Mouse (Mus musculus) forelimb bud, embryonic 11.5 days (tissue): ENCODE results near the gene Clip2.
A peak's percentile ranks its signal among the peaks of the same experiment; 100 is the strongest.

Experiments
- DNase-seq: peaks from one replicate; pipeline ENCODE4 v3.0.0-alpha.2; 2012; ENCODE audit warnings: low read depth, low spot score

Gene Clip2

DNA sequence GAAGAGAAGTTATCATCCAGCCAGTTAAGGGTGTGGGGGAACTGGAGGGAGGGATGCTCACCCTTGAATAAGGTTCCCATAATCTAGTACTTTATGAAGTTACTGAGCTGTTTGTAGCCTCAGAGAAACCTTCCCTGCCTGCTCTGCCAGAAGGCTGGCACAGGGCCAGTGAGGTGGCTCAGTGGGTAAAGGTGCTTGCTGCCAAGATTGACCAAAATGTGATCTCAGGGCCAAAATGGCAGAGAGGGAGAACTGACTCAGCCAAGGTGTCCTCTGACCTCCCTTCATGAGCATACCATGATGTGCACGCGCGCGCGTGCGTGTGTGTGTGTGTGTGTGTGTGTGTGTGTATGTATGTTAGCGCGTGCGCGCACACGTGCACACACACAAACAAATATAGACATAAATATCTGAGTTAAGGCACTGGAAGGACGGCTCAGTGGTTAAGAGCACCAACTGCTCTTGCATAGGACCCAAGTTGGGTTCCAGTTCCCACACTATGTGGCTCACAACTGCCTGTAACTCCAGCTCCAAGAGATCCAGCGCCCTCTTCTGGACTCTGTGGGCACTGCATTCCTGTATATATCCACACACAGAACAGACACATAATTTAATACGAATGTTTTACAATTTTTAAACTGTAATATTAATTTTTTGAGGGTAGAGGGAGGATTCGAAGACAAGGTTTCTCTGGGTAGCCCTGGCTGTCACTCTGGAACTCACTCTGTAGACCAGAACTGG is 26.1 kb downstream of the Clip2 start:
- no peak for DNase-seq

DNA sequence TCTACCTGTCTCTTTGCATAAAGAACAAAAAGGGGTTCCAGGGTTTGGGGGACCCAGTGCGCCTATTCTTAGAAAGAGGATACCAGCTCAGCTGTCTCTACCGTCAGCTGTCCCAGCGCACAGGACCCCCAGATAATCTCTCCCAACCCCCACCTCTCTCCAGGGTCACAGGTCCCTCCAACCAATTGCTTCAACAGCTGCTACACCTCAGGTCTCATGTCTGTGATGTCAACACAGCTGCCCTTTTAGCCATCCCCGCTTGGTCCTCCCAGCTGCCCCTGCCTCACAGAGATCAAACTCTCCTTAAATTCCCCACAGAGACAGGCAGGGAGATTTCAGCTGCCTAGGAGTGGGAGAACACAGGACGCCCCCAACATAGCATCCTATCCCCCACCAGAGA is 28.5 kb downstream of the Clip2 start:
- no peak for DNase-seq

DNA sequence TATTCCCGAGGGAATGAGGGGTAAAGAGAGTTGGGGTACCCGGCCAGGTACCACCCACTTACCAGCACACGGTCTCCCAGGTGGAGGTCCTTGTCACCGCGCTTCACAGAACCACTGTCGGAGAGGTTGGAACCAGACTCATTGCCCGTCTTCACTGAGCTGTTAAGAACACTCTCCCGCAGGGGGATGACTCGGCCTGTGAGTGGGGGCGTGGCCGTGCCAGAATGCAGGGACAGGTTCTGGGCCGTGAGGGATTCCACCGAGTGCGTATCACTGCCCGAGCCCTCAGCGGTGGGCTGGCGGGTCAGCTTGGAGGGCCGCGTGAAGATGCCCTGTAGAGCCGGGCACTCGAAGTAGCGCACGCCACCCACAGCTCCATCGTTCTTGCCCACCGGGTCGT is 29.7 kb downstream of the Clip2 start:
- no peak for DNase-seq

DNA sequence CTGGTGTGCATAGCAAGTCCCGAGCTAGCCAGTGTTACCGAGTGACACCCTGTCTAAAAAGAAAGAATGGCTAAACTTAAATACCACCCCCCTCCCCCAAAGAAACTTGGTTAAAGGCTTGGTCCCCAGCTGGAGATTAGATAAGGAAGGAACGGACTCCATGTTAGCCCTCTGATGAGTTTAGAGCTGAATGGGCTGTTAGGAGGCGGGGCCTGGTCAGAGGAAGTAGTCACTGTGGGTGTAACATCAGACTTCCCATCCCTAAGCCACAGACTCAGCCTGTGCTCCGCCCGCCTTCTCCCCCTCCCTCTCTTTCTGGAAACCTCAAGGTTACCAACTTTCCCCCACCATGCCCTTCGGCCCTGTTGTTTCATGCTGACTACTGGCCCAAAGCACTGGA is 30.4 kb downstream of the Clip2 start:
- DNase-seq: no peak

DNA sequence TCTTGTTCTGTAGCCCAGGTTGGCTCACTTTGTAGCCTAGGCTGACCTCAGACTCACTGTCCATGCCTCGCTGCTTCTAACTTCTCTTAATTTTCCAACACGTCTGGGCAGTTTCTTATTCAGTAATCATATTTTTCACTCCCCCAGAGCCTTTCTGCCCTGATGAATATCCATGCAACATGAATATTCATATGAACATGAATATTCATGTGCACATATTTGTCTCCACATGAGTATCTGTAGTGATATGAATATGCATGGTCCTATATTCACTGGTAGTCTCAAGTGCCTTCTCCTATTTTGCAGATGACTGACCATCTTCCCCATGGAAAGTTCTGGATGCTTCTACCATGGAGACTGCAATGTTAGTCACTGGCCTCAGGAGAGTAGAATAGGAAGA is 31.1 kb downstream of the Clip2 start:
- DNase-seq: no peak

DNA sequence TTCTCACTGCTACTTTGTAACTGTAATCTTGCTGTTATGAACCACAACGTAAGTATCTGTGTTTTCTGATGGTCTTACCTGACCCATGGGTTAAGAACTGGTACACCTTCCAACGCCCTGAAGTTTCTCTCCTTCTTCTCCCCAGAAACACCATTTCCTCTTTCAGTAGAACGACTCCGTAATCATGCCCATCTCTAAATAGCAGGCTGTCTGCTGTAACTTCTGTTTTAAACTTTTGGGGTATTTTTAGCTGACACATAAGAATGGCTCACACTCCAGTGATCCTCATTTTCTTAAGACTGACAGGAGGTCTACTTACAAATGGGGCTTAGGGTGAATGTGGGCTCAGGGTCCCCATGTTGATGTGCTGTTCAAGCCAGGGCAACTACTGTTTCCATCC is 32.1 kb downstream of the Clip2 start:
- no peak for DNase-seq

DNA sequence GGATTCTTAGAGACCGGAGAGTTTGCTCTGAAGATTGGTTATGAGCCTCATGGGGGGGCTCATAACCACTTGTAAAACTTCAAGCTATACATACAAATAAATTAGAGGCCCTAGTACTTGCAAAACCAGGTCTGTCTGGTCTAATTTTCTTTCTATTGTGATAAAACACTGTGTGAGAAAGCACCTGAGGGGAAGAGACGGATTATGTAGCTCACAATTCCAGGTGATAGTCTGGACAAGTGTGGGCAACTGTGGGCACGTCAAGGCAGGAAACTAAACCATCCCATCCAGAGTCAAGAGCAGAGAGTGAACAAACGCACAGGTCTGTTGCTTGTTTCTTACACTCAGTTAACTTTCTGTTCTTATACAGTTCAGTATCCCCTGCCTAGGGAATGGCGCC is 32.8 kb downstream of the Clip2 start:
- no peak for DNase-seq

DNA sequence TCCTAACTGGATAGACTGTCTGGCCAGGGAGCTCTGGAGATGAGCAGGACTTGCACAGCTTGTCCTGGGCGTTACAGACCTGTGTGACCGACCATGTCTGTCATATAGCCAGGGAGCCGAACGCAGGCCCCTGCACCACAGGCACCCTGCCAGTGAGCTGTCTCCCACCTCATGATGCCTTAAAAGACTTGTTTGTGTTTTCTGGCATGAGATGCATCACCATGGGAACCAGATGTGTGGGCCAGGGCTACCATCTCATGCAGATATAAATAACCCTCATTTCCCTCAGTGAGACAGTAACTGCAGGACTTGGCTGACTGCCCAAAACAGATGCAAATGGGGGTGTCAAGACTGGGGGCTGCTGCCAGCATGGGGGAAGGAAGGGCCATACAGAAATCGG is 40.1 kb downstream of the Clip2 start:
- no peak for DNase-seq

DNA sequence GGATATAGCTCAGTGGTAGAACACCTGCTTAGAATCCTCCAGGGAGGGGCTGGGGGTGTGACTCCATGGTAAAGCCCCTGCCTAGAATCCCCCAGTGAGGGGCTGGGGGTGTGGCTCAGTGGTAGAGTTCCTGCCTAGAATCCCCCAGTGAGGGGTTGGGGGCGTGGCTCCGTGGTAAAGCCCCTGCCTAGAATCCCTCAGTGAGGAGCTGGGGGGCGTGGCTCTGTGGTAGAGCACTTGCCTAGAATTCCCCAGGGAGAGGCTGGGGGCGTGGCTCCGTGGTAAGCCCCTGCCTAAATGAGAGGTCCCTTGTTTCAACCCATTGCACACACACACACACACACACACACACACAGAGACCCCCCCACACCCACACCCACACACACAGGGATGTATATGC is 42.0 kb downstream of the Clip2 start:
- DNase-seq: no peak

DNA sequence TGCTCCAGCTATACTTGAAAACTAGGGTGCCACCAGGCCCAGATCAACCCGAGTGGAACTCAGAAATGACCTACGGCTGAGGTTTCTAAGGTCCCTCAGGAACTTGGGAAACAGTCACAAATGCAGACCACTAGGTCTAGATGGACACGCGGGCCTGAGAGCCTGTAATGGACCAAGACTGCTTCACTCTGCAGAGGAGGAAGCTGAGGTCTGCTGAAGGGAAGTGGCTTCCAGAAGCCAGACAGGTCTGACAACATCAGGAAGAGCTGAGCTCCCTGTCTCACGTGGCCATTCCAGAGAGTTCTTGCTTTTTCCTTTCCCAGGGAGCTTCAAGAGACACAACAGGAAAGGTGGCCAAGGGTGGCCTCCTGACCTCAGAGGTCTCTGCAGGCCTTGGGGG is 43.3 kb downstream of the Clip2 start:
- DNase-seq: no peak

DNA sequence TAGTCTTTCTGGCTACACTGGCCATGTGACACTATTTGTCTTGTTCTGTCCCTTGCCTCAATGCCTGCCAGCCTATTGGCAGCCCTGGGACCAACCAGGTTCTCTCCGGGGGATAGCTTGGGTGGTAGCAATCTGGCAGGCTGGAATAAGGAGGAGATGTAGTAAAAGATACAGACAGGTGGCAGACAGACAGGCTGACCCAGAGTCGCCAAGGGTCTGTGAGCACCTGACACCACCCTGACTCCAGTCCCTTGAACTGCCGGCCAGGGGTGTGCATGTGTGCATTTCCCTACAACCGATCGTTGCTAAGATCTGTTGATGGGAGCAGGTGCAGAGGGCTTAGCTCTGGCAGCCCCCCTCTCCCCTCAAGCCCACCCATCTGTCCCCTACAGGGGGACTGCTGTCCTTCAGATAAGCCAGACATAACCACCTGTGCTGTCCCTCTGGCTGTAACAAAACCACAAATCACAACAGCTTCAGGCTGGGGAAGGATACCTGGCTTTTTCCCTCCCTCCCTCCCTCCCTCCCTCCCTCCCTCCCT is 44.3 kb downstream of the Clip2 start:
- DNase-seq: no peak

DNA sequence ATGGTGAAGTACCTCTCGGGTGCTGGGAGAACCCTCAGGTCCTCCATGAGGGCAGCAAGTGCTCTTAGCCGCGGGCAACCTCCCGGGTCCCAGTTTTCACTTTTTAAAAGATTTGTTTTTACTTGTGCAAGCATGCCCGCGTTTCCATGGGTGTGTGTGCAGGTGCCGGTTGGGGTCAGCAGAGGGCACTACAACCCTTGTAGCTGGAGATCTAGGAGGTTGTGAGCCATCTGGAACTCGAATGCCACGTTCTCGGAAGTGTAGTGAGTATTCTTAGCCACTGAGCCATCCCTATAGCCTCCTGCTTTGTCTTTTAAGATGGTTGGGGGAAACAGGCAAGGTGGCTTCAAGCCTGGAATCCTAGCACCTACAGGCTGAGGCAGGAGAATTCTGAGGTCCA is 44.9 kb downstream of the Clip2 start:
- DNase-seq: peak; percentile 74

DNA sequence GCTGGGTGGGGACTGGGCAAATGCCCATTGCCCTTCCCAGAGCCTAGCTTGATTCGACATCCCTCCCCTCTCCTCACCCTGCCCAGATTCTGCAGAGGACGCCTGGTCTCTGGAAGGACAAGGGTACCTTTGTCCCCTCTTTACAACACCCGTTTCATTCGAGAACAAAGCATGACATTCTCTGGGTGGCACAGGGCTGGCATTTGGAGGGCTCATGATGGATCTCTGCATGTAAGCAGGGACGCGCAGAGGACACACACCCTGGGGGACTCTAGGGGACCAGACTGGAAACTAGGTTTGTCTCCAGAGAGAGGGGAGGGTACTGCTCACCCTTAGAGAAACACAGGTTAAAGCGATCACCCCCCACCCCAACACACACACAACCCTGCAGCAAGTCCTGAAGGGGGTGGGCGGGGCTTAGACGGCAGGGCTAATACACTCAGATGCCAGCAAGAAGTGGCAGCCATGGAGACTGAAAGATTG is 46.4 kb downstream of the Clip2 start:
- DNase-seq: no peak

DNA sequence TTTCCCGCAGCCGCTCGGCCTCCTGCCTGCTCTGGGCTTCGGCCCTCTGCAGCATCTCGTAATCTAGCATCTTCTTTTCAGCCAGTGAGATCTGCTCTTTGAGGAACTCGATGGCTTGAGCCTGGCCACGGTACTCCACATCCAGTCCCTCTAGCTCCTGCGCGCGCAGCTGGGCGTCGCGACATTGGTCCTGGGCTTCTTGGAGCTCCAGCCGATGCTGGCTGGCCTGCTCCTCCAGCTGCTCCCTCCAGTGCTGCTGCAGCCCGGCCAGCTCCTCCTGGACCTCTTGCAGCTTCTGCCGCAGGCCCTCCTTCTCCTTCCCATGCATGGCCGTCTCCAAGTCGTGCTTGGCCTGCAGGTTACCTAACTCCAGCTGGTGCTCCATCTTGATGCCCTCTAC is 49.6 kb downstream of the Clip2 start:
- no peak for DNase-seq

DNA sequence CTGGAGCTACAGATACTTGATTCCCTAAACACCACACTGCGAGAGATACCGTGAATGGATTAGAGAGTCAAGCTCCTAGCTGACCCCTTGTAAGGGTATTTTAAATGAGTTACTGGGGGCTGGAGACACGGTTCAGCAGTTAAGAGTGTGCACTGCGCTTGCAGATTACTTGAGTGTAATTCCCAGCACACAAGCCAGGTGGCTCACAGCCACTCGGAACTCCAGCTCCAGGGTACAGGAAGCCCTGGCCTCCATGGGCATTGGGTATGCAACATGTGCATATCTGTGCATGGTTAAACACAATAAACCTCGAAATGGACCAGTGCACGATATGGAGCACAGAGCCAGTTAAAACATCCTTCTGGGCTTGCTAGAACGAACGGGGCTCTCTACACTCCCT is 50.8 kb downstream of the Clip2 start:
- DNase-seq: no peak

DNA sequence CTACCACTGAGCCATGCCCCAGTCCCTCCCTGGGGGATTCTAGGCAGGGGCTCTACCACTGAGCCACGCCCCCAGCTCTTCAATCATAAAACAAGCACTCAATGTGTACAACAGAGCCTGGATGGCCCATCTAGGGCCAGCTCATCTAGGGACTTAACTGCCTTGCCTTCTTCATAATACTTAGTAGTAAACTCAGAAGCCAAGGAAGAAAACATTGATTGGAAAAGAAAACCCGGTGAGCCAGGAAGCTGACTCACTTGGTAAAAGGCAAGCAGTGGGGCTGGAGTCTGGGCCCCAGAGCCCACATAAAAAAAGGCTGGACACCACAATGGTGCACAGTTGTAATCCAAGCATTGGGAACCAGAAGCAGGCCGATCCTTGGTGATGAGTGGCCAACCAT is 51.6 kb downstream of the Clip2 start:
- no peak for DNase-seq

DNA sequence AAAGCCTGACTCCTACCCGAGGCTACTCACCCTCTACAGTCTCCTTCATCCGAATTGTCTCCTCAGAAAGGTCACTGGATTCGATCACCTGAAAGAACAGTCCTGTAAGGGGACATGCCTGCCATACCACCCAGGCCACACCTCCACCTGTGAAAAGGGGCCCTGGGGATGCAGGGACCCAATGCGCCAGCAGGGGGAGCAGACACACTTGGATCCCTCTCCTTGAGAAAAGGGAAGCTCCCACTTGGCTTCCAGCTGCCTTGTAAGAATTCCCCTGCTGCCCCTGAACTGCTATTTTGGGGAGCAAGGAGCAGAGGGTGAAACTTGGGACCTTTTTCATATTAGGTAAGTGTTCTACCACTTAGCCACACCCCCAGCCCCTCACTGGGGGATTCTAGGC is 52.2 kb downstream of the Clip2 start:
- DNase-seq: peak; percentile 30

DNA sequence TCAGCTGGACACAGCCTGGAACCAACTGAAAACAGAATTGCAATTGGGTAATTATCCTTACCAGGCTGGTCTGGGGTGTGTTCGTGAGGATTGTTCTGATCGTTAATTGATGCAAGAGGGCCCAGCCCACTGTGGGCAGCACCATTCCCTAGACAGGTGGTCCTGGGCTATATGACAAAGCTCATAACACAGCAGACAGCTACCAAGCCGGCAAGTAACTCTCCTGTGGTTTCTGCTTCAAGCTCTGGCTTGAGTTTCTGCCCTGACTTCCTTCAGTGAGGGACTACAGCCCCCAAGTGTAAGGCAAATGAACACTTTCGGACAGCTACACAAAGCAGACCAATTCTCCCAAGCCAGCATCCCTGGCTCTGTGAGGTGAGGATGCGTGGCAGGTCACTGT is 55.2 kb downstream of the Clip2 start:
- DNase-seq: no peak

DNA sequence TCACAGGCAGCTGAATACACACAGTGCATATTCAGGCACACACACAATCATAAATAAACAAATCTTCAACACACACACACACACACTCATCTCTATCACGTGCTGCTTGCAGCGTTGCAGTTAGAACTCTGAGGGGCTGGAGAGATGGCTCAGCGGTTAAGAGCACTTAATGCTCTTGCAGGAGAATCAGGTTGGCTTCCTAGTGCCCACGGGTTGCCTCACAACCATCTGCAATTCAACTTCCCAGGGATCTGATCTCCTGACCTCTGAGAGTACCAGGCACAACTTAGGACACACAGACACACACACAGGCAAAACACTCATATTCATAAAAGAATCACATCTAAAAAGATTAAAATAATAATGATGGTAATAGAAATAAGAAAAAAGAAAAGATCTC is 56.4 kb downstream of the Clip2 start:
- no peak for DNase-seq

DNA sequence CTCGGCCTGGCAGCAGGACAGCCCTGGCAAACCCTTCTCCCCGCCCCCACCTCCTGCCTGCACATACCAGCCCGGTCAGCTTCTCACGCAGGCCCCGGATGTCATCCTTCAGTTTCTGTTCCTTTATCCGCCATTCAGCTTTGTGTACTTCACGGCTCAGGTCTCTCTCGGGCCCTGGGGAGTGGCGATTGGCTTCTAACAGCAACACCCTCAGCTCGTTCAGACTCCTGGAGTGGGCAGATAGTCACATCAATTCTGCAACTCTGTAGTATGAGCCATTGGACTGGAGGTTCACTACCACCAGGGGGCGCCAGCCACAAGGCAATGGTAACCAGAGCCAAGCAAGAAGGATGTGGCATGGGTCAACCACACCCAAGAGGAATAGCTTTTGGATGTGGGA is 58.1 kb downstream of the Clip2 start:
- peak; percentile 78 for DNase-seq

DNA sequence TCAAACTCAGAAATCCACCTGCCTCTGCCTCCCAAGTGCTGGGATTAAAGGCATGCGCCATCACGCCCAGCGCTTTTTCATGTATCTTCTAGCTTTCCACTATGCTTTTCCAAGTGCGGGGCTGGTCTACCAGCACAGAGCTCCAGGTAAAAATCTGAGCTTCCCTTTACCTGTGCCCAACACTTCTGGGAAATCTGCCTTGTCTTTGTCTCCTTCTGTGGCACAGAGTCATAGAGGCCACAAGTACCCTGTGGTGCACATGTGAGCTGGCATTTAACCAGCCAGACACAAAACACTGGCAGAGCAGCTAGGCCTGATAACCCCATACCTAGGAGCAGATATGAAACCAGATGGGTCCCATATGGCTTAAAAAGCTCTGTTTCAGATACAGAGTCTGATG is 59.3 kb downstream of the Clip2 start:
- DNase-seq: no peak

DNA sequence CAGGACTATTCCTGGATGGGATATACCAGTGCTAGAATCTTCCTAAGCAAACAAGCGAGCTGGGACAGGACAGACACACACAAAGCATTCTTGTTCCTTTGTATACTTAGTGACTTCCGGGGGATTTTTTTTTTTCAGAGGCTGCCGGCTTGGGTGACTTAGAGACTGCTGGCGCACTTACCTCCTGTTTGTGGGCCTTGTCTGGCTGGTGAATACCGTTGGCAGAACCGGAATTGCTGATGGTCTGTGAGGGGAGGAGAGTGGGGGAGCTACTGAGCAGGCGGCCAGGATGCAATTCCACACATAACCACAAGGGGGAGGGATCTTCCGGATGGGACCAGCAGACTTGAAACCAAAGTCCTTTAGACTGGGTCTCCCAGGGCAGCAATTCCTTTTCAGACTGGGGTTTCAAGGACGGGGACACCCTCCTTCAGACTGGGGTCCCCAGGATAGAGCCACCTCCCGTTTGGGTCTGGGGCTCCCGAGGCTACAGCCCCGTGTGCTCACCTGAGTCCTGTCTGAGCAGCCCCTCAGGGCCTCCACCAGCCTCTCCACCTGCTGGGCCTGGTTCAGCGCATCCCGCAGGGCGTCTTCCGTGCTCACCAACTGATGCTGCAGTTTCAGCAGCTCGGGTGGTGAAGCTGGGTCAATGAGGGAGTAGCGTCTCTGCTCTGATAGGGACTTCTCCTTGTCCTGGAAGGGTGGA is 60.4 kb downstream of the Clip2 start:
- DNase-seq: peak; percentile 89

DNA sequence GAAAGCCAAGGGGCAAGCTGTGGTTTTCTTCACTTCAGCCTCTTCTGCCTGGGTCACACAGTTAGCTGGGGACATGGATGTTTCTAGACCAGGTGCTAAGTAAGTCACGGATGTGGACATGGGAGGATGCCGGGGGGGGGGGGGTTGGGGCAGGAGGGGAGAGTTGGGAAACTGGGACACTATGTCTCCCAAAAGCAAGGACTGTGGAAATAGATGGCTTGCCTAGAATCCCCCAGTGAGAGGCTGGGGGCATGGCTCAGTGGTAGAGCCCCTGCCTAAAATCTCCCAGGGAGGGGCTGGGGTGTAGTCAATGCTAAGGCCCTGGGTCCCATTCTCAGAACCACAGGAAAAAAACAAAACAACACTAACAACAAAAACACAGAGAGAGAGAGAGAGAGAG is 61.0 kb downstream of the Clip2 start:
- DNase-seq: no peak
